Mouse (Mus musculus): Measurements from ENCODE around the gene Plxnc1. TPM values are rescaled to one million over a fixed set of nuclear protein-coding genes. Genes with fewer than 3 reads are reported as not detected.
A peak's percentile ranks its signal among the peaks of the same experiment; 100 is the strongest.

Plxnc1 gene
- total and polyA plus RNA-seq, 3 experiments: 27.6 to 34.4 (median 33.0) TPM

- Histone ChIP-seq H3K27me3 (replicated peaks) (no peaks in the 10 kb centered on the region), H3K4me1 (ENCODE audit: control insufficient read depth in 1 of 2, insufficient read depth in 2 of 2) (peaks cover 0 to 17% of the 10 kb centered on the region in 2 experiments; a peak in 2 of 4 replicates), H3K4me2 (ENCODE audit: insufficient read depth, low read depth, poor library complexity, severe bottlenecking) (no peak overlapping the region), H3K9ac (ENCODE audit: insufficient read depth, low read depth) (no peak overlapping the region), H3K27ac (ENCODE audit: insufficient read depth, low read depth) (no peak overlapping the region), H3K36me3 (replicated peaks in 1 of 2; ENCODE audit: control insufficient read depth in 1 of 2, insufficient read depth in 1 of 2, low read length in 1 of 2) (peaks cover 38 to 78% of the 10 kb centered on the region in 2 experiments), H3K9me3 (replicated peaks; ENCODE audit: low read length) (no peaks in the 10 kb centered on the region), H3K4me3 (replicated peaks in 1 of 3; ENCODE audit: low read depth in 2 of 3, low read length in 2 of 3, poor library complexity in 1 of 3) (no peak overlapping the region), H3K79me2 (replicated peaks; ENCODE audit: control insufficient read depth, extremely low read depth, insufficient read depth, poor library complexity, severe bottlenecking) (no peaks in the 10 kb centered on the region; the same call in 1 of the 2 replicates)
- DNase-seq (ENCODE audit: extremely low read depth): no peak
- TF ChIP-seq TCF12 (IDR thresholded peaks at IDR 0.05; ENCODE audit: low read depth, low read length) (peak; percentile 53; the same call in 1 of the 2 replicates), ETS1 (conservative IDR thresholded peaks at IDR 0.05; ENCODE audit: low read depth, low read length) (peak; percentile 71), USF2 (conservative IDR thresholded peaks at IDR 0.05; ENCODE audit: low read depth, low read length) (no peak), MEF2A (IDR thresholded peaks at IDR 0.05; ENCODE audit: borderline replicate concordance, low read depth, low read length) (no peak), CHD1 (IDR thresholded peaks at IDR 0.05; ENCODE audit: low read depth, low read length) (no peak), MAX (IDR thresholded peaks at IDR 0.05; ENCODE audit: low read length) (no peak)
- dilution Hi-C loops (cut with MboI; ENCODE audit: extremely low pct_ligation_motif_present, extremely low pct_unique_long_range_greater_than_20kb, low sequenced_read_pairs): loop anchor here (25.0 kb wide), 1 partner anchor 108 kb away; no protein-coding TSS in a partner anchor
- in situ Hi-C loops (cut with MboI; ENCODE audit: low pct_ligation_motif_present, low pct_unique_long_range_greater_than_20kb, low sequenced_read_pairs): no loop called here
These were observed 140.4 kb downstream of the Plxnc1 start for GRCm38 (mm10) chr10:94804029-94804908.

- dilution Hi-C loops (cut with MboI; ENCODE audit: extremely low pct_ligation_motif_present, extremely low pct_unique_long_range_greater_than_20kb, low sequenced_read_pairs): loop anchor here (25.0 kb wide), 1 partner anchor 111 kb away; no protein-coding TSS in a partner anchor
- Histone ChIP-seq H3K4me2 (ENCODE audit: insufficient read depth, low read depth, poor library complexity, severe bottlenecking) (no peak overlapping the region), H3K27me3 (replicated peaks) (no peaks in the 10 kb centered on the region), H3K27ac (ENCODE audit: insufficient read depth, low read depth) (no peak overlapping the region), H3K4me3 (replicated peaks in 1 of 3; ENCODE audit: low read depth in 2 of 3, low read length in 2 of 3, poor library complexity in 1 of 3) (no peak overlapping the region), H3K9ac (ENCODE audit: insufficient read depth, low read depth) (no peak overlapping the region), H3K9me3 (replicated peaks; ENCODE audit: low read length) (no peaks in the 10 kb centered on the region), H3K4me1 (ENCODE audit: control insufficient read depth in 1 of 2, insufficient read depth in 2 of 2) (peaks cover 0 to 17% of the 10 kb centered on the region in 2 experiments; a peak in 2 of 4 replicates), H3K36me3 (replicated peaks in 1 of 2; ENCODE audit: control insufficient read depth in 1 of 2, insufficient read depth in 1 of 2, low read length in 1 of 2) (peaks cover 56 to 81% of the 10 kb centered on the region in 2 experiments), H3K79me2 (replicated peaks; ENCODE audit: control insufficient read depth, extremely low read depth, insufficient read depth, poor library complexity, severe bottlenecking) (no peaks in the 10 kb centered on the region)
- 0 out of 2 replicates have a peak, but pooled peaks have one; percentile 47 for TF ChIP-seq POLR2AphosphoS2 (IDR thresholded peaks at IDR 0.05; ENCODE audit: low read depth, low read length)
- TF ChIP-seq SMC3 (IDR thresholded peaks at IDR 0.05; ENCODE audit: low read depth, low read length): no peak
- TF ChIP-seq MYC (IDR thresholded peaks at IDR 0.05; ENCODE audit: low read depth, low read length): no peak
- no peak for TF ChIP-seq USF2 (conservative IDR thresholded peaks at IDR 0.05; ENCODE audit: low read depth, low read length)
- in situ Hi-C loops (cut with MboI; ENCODE audit: low pct_ligation_motif_present, low pct_unique_long_range_greater_than_20kb, low sequenced_read_pairs): no loop called here
- no peak for DNase-seq (ENCODE audit: extremely low read depth)
These were observed 143.8 kb downstream of the Plxnc1 start for GRCm38 (mm10) chr10:94800677-94801354.

Measured in CH12.LX (cell line).